Mouse (Mus musculus): ENCODE results near the gene Ttll9. TPM values are rescaled to one million over a fixed set of nuclear protein-coding genes. Genes with fewer than 3 reads are reported as not detected.

Ttll9 gene
- total and polyA plus RNA-seq, 3 experiments: 0.07 to 0.19 TPM; not detected in 1

Other genes with a start within 250 kb of the Ttll9 start
- 59.8 and 102 TPM in 2 replicates for gene Id1, start 226.2 kb upstream of the Ttll9 start, total RNA-seq (2012; rRNA removed)
- gene Id1, start 226.2 kb upstream of the Ttll9 start, polyA plus RNA-seq (2012; ENCODE audit: insufficient read depth in 1 of 2, insufficient read length in 2 of 2, low read depth in 1 of 2, low replicate concordance in 2 of 2, missing spikeins in 1 of 2): 100 to 1,000 TPM in 1 of 2 experiments, not detected in 1; 486 TPM
- gene Cox4i2, start 208.3 kb upstream of the Ttll9 start, total RNA-seq (2012; rRNA removed): not detected in 2 replicates
- under 1 TPM in 1 of 2 experiments, not detected in 1; 0.17 TPM for gene Cox4i2, start 208.3 kb upstream of the Ttll9 start, polyA plus RNA-seq (2012; ENCODE audit: insufficient read depth in 1 of 2, insufficient read length in 2 of 2, low read depth in 1 of 2, low replicate concordance in 2 of 2, missing spikeins in 1 of 2)
- gene Bcl2l1, start 130.8 kb upstream of the Ttll9 start, total RNA-seq (2012; rRNA removed): 4.8 and 6.5 TPM in 2 replicates
- 10 to 100 TPM in 1 of 2 experiments, not detected in 1; 23.9 TPM for gene Bcl2l1, start 130.8 kb upstream of the Ttll9 start, polyA plus RNA-seq (2012; ENCODE audit: insufficient read depth in 1 of 2, insufficient read length in 2 of 2, low read depth in 1 of 2, low replicate concordance in 2 of 2, missing spikeins in 1 of 2)
- gene Tpx2, start 114.5 kb upstream of the Ttll9 start, total RNA-seq (2012; rRNA removed): 59.3 and 68.3 TPM in 2 replicates
- 100 to 1,000 TPM in 1 of 2 experiments, not detected in 1; 131 TPM for gene Tpx2, start 114.5 kb upstream of the Ttll9 start, polyA plus RNA-seq (2012; ENCODE audit: insufficient read depth in 1 of 2, insufficient read length in 2 of 2, low read depth in 1 of 2, low replicate concordance in 2 of 2, missing spikeins in 1 of 2)
- gene Mylk2, start 51.1 kb upstream of the Ttll9 start, total RNA-seq (2012; rRNA removed): not detected in 2 replicates
- not detected for gene Mylk2, start 51.1 kb upstream of the Ttll9 start, polyA plus RNA-seq (2012; ENCODE audit: insufficient read depth in 1 of 2, insufficient read length in 2 of 2, low read depth in 1 of 2, low replicate concordance in 2 of 2, missing spikeins in 1 of 2)
- not detected in 2 replicates for gene Foxs1, start 29.3 kb upstream of the Ttll9 start, total RNA-seq (2012; rRNA removed)
- gene Foxs1, start 29.3 kb upstream of the Ttll9 start, polyA plus RNA-seq (2012; ENCODE audit: insufficient read depth in 1 of 2, insufficient read length in 2 of 2, low read depth in 1 of 2, low replicate concordance in 2 of 2, missing spikeins in 1 of 2): not detected
- gene Dusp15, start 10.8 kb upstream of the Ttll9 start, total RNA-seq (2012; rRNA removed): not detected in 2 replicates
- not detected for gene Dusp15, start 10.8 kb upstream of the Ttll9 start, polyA plus RNA-seq (2012; ENCODE audit: insufficient read depth in 1 of 2, insufficient read length in 2 of 2, low read depth in 1 of 2, low replicate concordance in 2 of 2, missing spikeins in 1 of 2)
- 48.3 and 62.2 TPM in 2 replicates for gene Pdrg1, start 52.9 kb downstream of the Ttll9 start, total RNA-seq (2012; rRNA removed)
- gene Pdrg1, start 52.9 kb downstream of the Ttll9 start, polyA plus RNA-seq (2012; ENCODE audit: insufficient read depth in 1 of 2, insufficient read length in 2 of 2, low read depth in 1 of 2, low replicate concordance in 2 of 2, missing spikeins in 1 of 2): 10 to 100 TPM in 1 of 2 experiments, not detected in 1; 67.2 TPM
- not detected in 2 replicates for gene Xkr7, start 69.4 kb downstream of the Ttll9 start, total RNA-seq (2012; rRNA removed)
- not detected for gene Xkr7, start 69.4 kb downstream of the Ttll9 start, polyA plus RNA-seq (2012; ENCODE audit: insufficient read depth in 1 of 2, insufficient read length in 2 of 2, low read depth in 1 of 2, low replicate concordance in 2 of 2, missing spikeins in 1 of 2)
- not detected in 2 replicates for gene Ccm2l, start 103.5 kb downstream of the Ttll9 start, total RNA-seq (2012; rRNA removed)
- gene Ccm2l, start 103.5 kb downstream of the Ttll9 start, polyA plus RNA-seq (2012; ENCODE audit: insufficient read depth in 1 of 2, insufficient read length in 2 of 2, low read depth in 1 of 2, low replicate concordance in 2 of 2, missing spikeins in 1 of 2): not detected
- not detected in 2 replicates for gene Hck, start 146.0 kb downstream of the Ttll9 start, total RNA-seq (2012; rRNA removed)
- not detected for gene Hck, start 146.0 kb downstream of the Ttll9 start, polyA plus RNA-seq (2012; ENCODE audit: insufficient read depth in 1 of 2, insufficient read length in 2 of 2, low read depth in 1 of 2, low replicate concordance in 2 of 2, missing spikeins in 1 of 2)
- 16.1 and 16.8 TPM in 2 replicates for gene Tm9sf4, start 198.8 kb downstream of the Ttll9 start, total RNA-seq (2012; rRNA removed)
- 100 to 1,000 TPM in 1 of 2 experiments, 10 to 100 TPM in 1; 29.8 to 269 TPM for gene Tm9sf4, start 198.8 kb downstream of the Ttll9 start, polyA plus RNA-seq (2012; ENCODE audit: insufficient read depth in 1 of 2, insufficient read length in 2 of 2, low read depth in 1 of 2, low replicate concordance in 2 of 2, missing spikeins in 1 of 2)